Mouse (Mus musculus) small intestine, adult 2 months (tissue): ENCODE measurements at regions not wholly inside any gene's neighbourhood (a gene's known extent, or its start where the extent isn't known, plus 50 kb on each side); places are given as distances from the start of the nearest gene placed in this dataset.

Source experiments
- H3K27ac ChIP-seq: fragments of 200-500 bp; 2 replicates; pipeline ENCODE4 v1.5.1; 2012; ENCODE audit warnings: low read depth, low read length, control low read depth, inconsistent platforms; ENCODE audit not compliant: insufficient read depth
- H3K27me3 ChIP-seq: fragments of 200-500 bp; 2 replicates; pipeline ENCODE4 v1.6.1; 2012; ENCODE audit warnings: mild to moderate bottlenecking, moderate library complexity, low read length, inconsistent platforms; ENCODE audit not compliant: control insufficient read depth, insufficient read depth
- H3K36me3 ChIP-seq: fragments of 200-500 bp; 2 replicates; pipeline ENCODE4 v1.6.1; 2012; ENCODE audit warnings: mild to moderate bottlenecking, low read length, control low read depth, inconsistent platforms; ENCODE audit not compliant: control insufficient read depth, insufficient read depth
- H3K4me1 ChIP-seq: fragments of 200-500 bp; 2 replicates; pipeline ENCODE4 v1.6.1; 2012; ENCODE audit warnings: low read length, inconsistent platforms, mixed read lengths; ENCODE audit not compliant: control insufficient read depth, insufficient read depth, insufficient read length
- H3K4me3 ChIP-seq: fragments of 200-500 bp; 2 replicates; pipeline ENCODE4 v1.5.1; 2012; ENCODE audit warnings: low read depth, mild to moderate bottlenecking, control low read depth, inconsistent platforms, low read length, moderate library complexity
- CTCF ChIP-seq: fragments of 200-500 bp; IDR thresholded peaks from 2 replicates; pipeline ENCODE4 v1.5.1; 2012; ENCODE audit warnings: low read depth, mild to moderate bottlenecking, control low read depth, inconsistent platforms, low read length, moderate library complexity, mixed read lengths; ENCODE audit not compliant: insufficient replicate concordance, insufficient read length; ENCODE audit errors: extremely low read depth
- POLR2A ChIP-seq: fragments of 200-500 bp; IDR thresholded peaks from 2 replicates; pipeline ENCODE4 v1.6.1; 2012; ENCODE audit warnings: low read depth, mild to moderate bottlenecking, control low read depth, inconsistent platforms, low read length, moderate library complexity
- WGBS: fragments of 180-500 bp; shearing (Covaris S2); methylation state at CpG from one replicate; pipeline ENCODE4 v1.1.7; 2018; 5-methylcytosine and 5-hydroxymethylcytosine counted together

DNA sequence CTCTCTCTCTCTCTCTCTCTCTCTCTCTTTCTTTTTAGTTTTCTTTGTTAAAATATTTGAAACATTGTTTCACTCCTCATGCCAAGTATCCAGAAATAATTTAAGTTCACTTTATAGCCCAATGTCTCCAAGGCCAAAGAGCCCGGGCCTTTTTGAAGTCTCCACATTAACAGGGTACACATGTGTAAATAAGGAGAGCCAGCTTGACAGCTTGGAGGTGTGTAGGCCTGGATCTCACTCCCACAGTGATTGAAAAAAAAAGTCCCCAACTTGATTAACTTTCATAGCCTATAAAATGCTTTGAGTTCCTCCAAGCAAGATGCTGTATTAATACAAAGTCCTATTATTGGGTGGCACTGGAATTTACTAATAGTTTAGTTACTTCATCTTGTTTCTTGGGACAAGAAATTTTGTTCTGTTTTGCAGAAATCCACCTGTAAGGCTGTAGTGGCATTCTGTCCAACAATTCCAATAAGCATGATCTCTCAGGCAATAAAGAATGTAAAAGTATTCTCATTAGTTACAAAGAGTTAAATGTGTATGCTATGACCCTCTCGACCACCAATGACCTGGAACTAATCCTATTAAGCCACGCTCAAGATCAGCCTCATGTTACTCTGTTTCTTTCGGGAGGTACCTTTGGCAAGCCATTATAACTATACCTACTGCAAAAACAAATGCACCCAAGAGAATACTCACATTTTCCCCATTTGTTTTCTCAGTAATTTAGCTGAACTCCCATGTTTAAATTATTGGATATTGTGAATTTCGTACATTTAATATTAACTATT, 215.9 kb upstream of the Acvr2a start:
- 85% methylated on average over 5 of the region's 5 CpGs for WGBS
- Histone ChIP-seq H3K4me1 (no peaks in the 10 kb centered on the region), H3K36me3 (no peaks in the 10 kb centered on the region), H3K27ac (no peak overlapping the region), H3K4me3 (no peak overlapping the region), H3K27me3 (no peaks in the 10 kb centered on the region)
- TF ChIP-seq POLR2A (no peak), CTCF (no peak)

GRCm38 (mm10) chr2:48599367-48599766, 214.5 kb upstream of the Acvr2a start:
- Histone ChIP-seq H3K27ac (no peak overlapping the region), H3K4me1 (no peaks in the 10 kb centered on the region), H3K27me3 (no peaks in the 10 kb centered on the region), H3K4me3 (no peak overlapping the region), H3K36me3 (no peaks in the 10 kb centered on the region)
- 91% methylated on average over 5 of the region's 5 CpGs for WGBS
- TF ChIP-seq POLR2A (no peak), CTCF (no peak)

GRCm38 (mm10) chr2:48601855-48602254, 212.1 kb upstream of the Acvr2a start:
- TF ChIP-seq CTCF: no peak
- no peak for TF ChIP-seq POLR2A
- WGBS: 78% methylated on average over 8 of the region's 8 CpGs
- Histone ChIP-seq H3K27me3 (no peaks in the 10 kb centered on the region), H3K4me3 (no peak overlapping the region), H3K27ac (no peak overlapping the region), H3K4me1 (no peaks in the 10 kb centered on the region), H3K36me3 (no peaks in the 10 kb centered on the region)

- H3K27me3 ChIP-seq: no peaks in the 10 kb centered on the region
- TF ChIP-seq POLR2A: no peak
- TF ChIP-seq CTCF: no peak
- 88% methylated on average over 3 of the region's 3 CpGs for WGBS
- H3K36me3 ChIP-seq: no peaks in the 10 kb centered on the region
- no peak overlapping the region for H3K27ac ChIP-seq
- no peak overlapping the region for H3K4me3 ChIP-seq
- H3K4me1 ChIP-seq: no peaks in the 10 kb centered on the region
Measured at GRCm38 (mm10) chr2:48609466-48609865, 204.4 kb upstream of the Acvr2a start.

DNA sequence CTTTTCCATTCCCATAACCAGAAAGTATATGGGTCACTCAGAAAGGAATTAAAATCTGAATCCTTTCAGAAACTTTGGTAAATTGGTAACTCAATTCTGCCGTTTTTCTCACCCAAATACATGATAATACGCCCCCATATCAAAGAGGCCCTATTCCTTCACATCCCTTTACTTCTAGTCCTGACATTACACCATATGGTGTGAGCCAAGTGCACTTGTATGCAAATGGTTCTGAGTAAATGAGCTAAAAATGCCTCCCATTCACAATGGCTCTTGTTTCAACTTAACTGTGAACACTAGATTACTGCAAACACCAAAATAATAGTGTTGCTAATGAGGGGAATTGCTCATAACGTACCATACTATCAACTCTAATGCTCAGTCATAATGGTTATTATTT, 201.7 kb upstream of the Acvr2a start:
- Histone ChIP-seq H3K4me1 (no peaks in the 10 kb centered on the region), H3K36me3 (no peaks in the 10 kb centered on the region), H3K4me3 (no peak overlapping the region), H3K27me3 (no peaks in the 10 kb centered on the region), H3K27ac (no peak overlapping the region)
- TF ChIP-seq CTCF (no peak), POLR2A (no peak)
- WGBS: 85% methylated on average over 3 of the region's 3 CpGs

DNA sequence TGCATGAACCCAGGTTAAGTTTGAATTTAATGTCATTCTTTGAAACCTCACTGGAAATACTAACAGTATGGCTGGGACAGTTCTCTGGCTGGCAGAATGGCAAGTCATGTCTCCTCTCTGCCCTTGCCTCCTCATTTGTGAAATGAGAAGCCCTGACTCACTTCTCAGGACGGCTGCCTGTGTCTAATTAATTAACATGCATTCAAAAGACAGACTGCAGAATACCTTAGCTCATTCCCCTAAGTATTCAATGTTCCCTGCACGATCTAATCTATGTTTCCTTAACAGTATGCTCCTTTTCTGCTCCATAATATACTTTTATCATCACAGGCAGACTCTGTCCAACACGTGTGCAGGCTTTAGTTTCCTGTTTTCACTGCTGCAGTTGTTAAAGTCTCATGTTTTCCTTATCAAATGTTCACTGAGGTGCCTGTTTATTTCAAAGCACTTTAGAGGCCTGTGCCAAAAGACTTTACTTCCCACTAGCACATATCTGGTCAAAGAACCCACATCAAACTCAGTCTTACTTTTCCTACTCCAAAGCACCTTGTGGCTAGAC, 196.7 kb upstream of the Acvr2a start:
- Histone ChIP-seq H3K27ac (no peak overlapping the region), H3K4me1 (no peaks in the 10 kb centered on the region), H3K27me3 (no peaks in the 10 kb centered on the region), H3K4me3 (no peak overlapping the region), H3K36me3 (no peaks in the 10 kb centered on the region)
- TF ChIP-seq POLR2A: no peak
- no peak for TF ChIP-seq CTCF
- WGBS: 20% methylated on average over 3 of the region's 3 CpGs

- Histone ChIP-seq H3K27ac (no peak overlapping the region), H3K4me1 (peaks cover 2% of the 10 kb centered on the region; the same call in 1 of the 2 replicates), H3K27me3 (no peaks in the 10 kb centered on the region), H3K4me3 (no peak overlapping the region), H3K36me3 (no peaks in the 10 kb centered on the region)
- TF ChIP-seq CTCF: no peak
- TF ChIP-seq POLR2A: no peak
- 52% methylated on average over 5 of the region's 5 CpGs for WGBS
Measured at GRCm38 (mm10) chr2:48619042-48619441, 194.9 kb upstream of the Acvr2a start.
